Mouse (Mus musculus) kidney, postnatal 14 days (tissue): ENCODE measurements around the gene Mrvi1.

Experiments used
- DNase-seq: peaks from one replicate; pipeline ENCODE4 v3.0.0; 2022; ENCODE audit warnings: mixed read lengths

The Mrvi1 gene

GRCm38 (mm10) chr7:110982053-110982705 lies at the start of gene Mrvi1:
Mrvi1 (minus strand) TSS chr7:110982461.
- DNase-seq, result peak; percentile 84

GRCm38 (mm10) chr7:111029046-111029553 lies 46.8 kb upstream of the Mrvi1 start:
- DNase-seq, result no peak

GRCm38 (mm10) chr7:111028281-111029045 lies 46.2 kb upstream of the Mrvi1 start, which contains the start of gene Ctr9:
Ctr9 (plus strand) TSS chr7:111028951.
- peak; percentile 96 for DNase-seq

GRCm38 (mm10) chr7:111024912-111025311 lies 42.7 kb upstream of the Mrvi1 start:
- no peak for DNase-seq

GRCm38 (mm10) chr7:111024068-111024594 lies 41.9 kb upstream of the Mrvi1 start:
- peak; percentile 58 for DNase-seq

- DNase-seq, result peak; percentile 35
Observed at GRCm38 (mm10) chr7:111020814-111021213, 38.6 kb upstream of the Mrvi1 start.

- no peak for DNase-seq
Observed at GRCm38 (mm10) chr7:111016921-111017320, 34.7 kb upstream of the Mrvi1 start.

- DNase-seq, result no peak
Observed at GRCm38 (mm10) chr7:111015731-111016130, 33.5 kb upstream of the Mrvi1 start.

GRCm38 (mm10) chr7:111014893-111015292 lies 32.6 kb upstream of the Mrvi1 start:
- DNase-seq, result peak; percentile 91

GRCm38 (mm10) chr7:111014039-111014605 lies 31.9 kb upstream of the Mrvi1 start:
- no peak for DNase-seq

- no peak for DNase-seq
Observed at GRCm38 (mm10) chr7:111004136-111004840, 22.0 kb upstream of the Mrvi1 start.

GRCm38 (mm10) chr7:110998887-110999827 lies 16.9 kb upstream of the Mrvi1 start:
- no peak for DNase-seq

GRCm38 (mm10) chr7:110991221-110991494 lies 8.9 kb upstream of the Mrvi1 start:
- no peak for DNase-seq

- DNase-seq, result peak; percentile 56
Observed at GRCm38 (mm10) chr7:110990356-110991220, 8.3 kb upstream of the Mrvi1 start.

GRCm38 (mm10) chr7:110989286-110989879 lies 7.1 kb upstream of the Mrvi1 start:
- DNase-seq, result peak; percentile 60

GRCm38 (mm10) chr7:110988081-110988480 lies 5.8 kb upstream of the Mrvi1 start:
- DNase-seq, result no peak

- DNase-seq, result peak; percentile 67
Observed at GRCm38 (mm10) chr7:110985581-110986265, 3.5 kb upstream of the Mrvi1 start.

GRCm38 (mm10) chr7:110983621-110984020 lies 1.4 kb upstream of the Mrvi1 start:
- peak; percentile 61 for DNase-seq

- peak; percentile 72 for DNase-seq
Observed at GRCm38 (mm10) chr7:110982764-110983163, 503 bp upstream of the Mrvi1 start.

- peak; percentile 38 for DNase-seq
Observed at GRCm38 (mm10) chr7:110981036-110981435, 1.2 kb downstream of the Mrvi1 start.
